Mouse (Mus musculus) embryonic facial prominence, embryonic 11.5 days (tissue): ENCODE measurements around the gene Alox5ap. TPM values are rescaled to one million over a fixed set of nuclear protein-coding genes. Genes with fewer than 3 reads are reported as not detected.
A peak's percentile ranks its signal among the peaks of the same experiment; 100 is the strongest.

Experiments used
- ATAC-seq: fragments of 200-750 bp; cut with Nextera tagmentation; replicated peaks from 2 replicates; pipeline ENCODE4 v1.8.0; 2017; ENCODE audit warnings: low read depth; ENCODE audit not compliant: insufficient number of reproducible peaks, low FRiP score, low TSS enrichment
- DNase-seq: peaks from one replicate; pipeline ENCODE4 v3.0.0-alpha.2; 2015; ENCODE audit warnings: low spot score
- H3K27ac ChIP-seq: fragments of 300-500 bp; sonication (generic); replicated peaks from 2 replicates; pipeline ENCODE4 v1.5.1; 2014; ENCODE audit warnings: mild to moderate bottlenecking, low read depth, low read length, control low read depth
- H3K27me3 ChIP-seq: fragments of 300-500 bp; sonication (generic); 2 replicates; pipeline ENCODE4 v1.6.1; 2014; ENCODE audit warnings: mild to moderate bottlenecking, low read length, moderate library complexity, mixed read lengths; ENCODE audit not compliant: control insufficient read depth, insufficient read depth
- H3K36me3 ChIP-seq: fragments of 300-500 bp; sonication (generic); replicated peaks from 2 replicates; pipeline ENCODE4 v1.6.1; 2014; ENCODE audit warnings: low read depth, mild to moderate bottlenecking, low read length, moderate library complexity, mixed read lengths; ENCODE audit not compliant: control insufficient read depth, insufficient read depth
- H3K4me1 ChIP-seq: fragments of 300-500 bp; sonication (generic); 2 replicates; pipeline ENCODE4 v1.6.1; 2014; ENCODE audit warnings: low read length, mixed read lengths; ENCODE audit not compliant: control insufficient read depth, insufficient read depth
- H3K4me2 ChIP-seq: fragments of 300-500 bp; sonication (generic); 2 replicates; pipeline ENCODE4 v1.6.1; 2014; ENCODE audit warnings: low read depth, mild to moderate bottlenecking, control low read depth, low read length, moderate library complexity
- H3K4me3 ChIP-seq: fragments of 300-500 bp; sonication (generic); 2 replicates; pipeline ENCODE4 v1.5.1; 2014; ENCODE audit warnings: low read depth, low read length, control low read depth
- H3K9ac ChIP-seq: fragments of 300-500 bp; sonication (generic); replicated peaks from 2 replicates; pipeline ENCODE4 v1.6.1; 2014; ENCODE audit warnings: mild to moderate bottlenecking, control low read depth, low read length
- H3K9me3 ChIP-seq: fragments of 300-500 bp; sonication (generic); replicated peaks from 2 replicates; pipeline ENCODE4 v1.6.1; 2016; ENCODE audit warnings: mild to moderate bottlenecking, low read length, inconsistent platforms, mixed read lengths; ENCODE audit not compliant: control insufficient read depth
- WGBS: fragments of 180-500 bp; shearing (Covaris S2); extraction: QIAGEN DNeasy Blood & Tissue Kit; methylation state at CpG from one replicate; pipeline ENCODE4 v1.1.7; 2014; 5-methylcytosine and 5-hydroxymethylcytosine counted together
- polyA plus RNA-seq: library from polyadenylated mRNA; unstranded; fragments of >200 nt; fragmentation: Nextera tagmentation; extraction: Ambion mirVana; gene quantifications from 2 replicates; pipeline ENCODE4 v1.2.1, GENCODE M21; 2014

Gene Alox5ap
- polyA plus RNA-seq, 1 experiment from 2014 or later: 8.5 TPM

- H3K4me1 ChIP-seq: no peaks in the 10 kb centered on the region
- H3K27me3 ChIP-seq: no peaks in the 10 kb centered on the region
- H3K36me3 ChIP-seq: no peaks in the 10 kb centered on the region
- H3K4me3 ChIP-seq: no peak overlapping the region
- H3K9me3 ChIP-seq: no peaks in the 10 kb centered on the region
- 26% methylated on average over 22 of the region's 22 CpGs for WGBS
- H3K4me2 ChIP-seq: peak overlapping the region; percentile 32
- ATAC-seq: peak; percentile 22; the same call in 1 of the 2 replicates
- no peak overlapping the region for H3K27ac ChIP-seq
- peak; percentile 68 for DNase-seq
- H3K9ac ChIP-seq: peak overlapping the region; percentile 44
These were observed 14.8 kb downstream of the Alox5ap start for GRCm38 (mm10) chr5:149279273-149279844.

GRCm38 (mm10) chr5:149283009-149283408, 18.4 kb downstream of the Alox5ap start:
- ATAC-seq: no peak
- H3K9ac ChIP-seq: no peak overlapping the region

GRCm38 (mm10) chr5:149283821-149284220, 19.3 kb downstream of the Alox5ap start:
- Histone ChIP-seq H3K36me3 (no peaks in the 10 kb centered on the region), H3K9me3 (no peaks in the 10 kb centered on the region), H3K4me2 (no peak overlapping the region), H3K27ac (no peak overlapping the region), H3K27me3 (no peaks in the 10 kb centered on the region), H3K4me3 (no peak overlapping the region), H3K9ac (no peak overlapping the region), H3K4me1 (no peaks in the 10 kb centered on the region)
- DNase-seq (no peak), ATAC-seq (no peak; the same call in 1 of the 2 replicates)

More at GRCm38 (mm10) chr5:149283009-149283408, 18.4 kb downstream of the Alox5ap start:
- no peak overlapping the region for H3K4me3 ChIP-seq
- H3K27ac ChIP-seq: no peak overlapping the region
- no peaks in the 10 kb centered on the region for H3K36me3 ChIP-seq
- no peaks in the 10 kb centered on the region for H3K4me1 ChIP-seq
- no peak for DNase-seq
- no peaks in the 10 kb centered on the region for H3K27me3 ChIP-seq
- no peak overlapping the region for H3K4me2 ChIP-seq
- H3K9me3 ChIP-seq: no peaks in the 10 kb centered on the region
- 83% methylated on average over 2 of the region's 2 CpGs for WGBS

GRCm38 (mm10) chr5:149286021-149286420, 21.5 kb downstream of the Alox5ap start:
- Histone ChIP-seq H3K9me3 (no peaks in the 10 kb centered on the region), H3K4me2 (no peak overlapping the region), H3K4me1 (no peaks in the 10 kb centered on the region), H3K27me3 (no peaks in the 10 kb centered on the region), H3K27ac (no peak overlapping the region), H3K36me3 (no peaks in the 10 kb centered on the region), H3K9ac (no peak overlapping the region), H3K4me3 (no peak overlapping the region)
- WGBS: 54% methylated on average over 7 of the region's 7 CpGs
- DNase-seq (no peak), ATAC-seq (no peak)

GRCm38 (mm10) chr5:149287148-149288038, 22.8 kb downstream of the Alox5ap start:
- Histone ChIP-seq H3K36me3 (no peaks in the 10 kb centered on the region), H3K9ac (peak overlapping the region; percentile 46), H3K9me3 (no peaks in the 10 kb centered on the region), H3K4me3 (peak overlapping the region; percentile 23), H3K4me1 (no peaks in the 10 kb centered on the region), H3K27ac (no peak overlapping the region), H3K4me2 (peak overlapping the region; percentile 46), H3K27me3 (no peaks in the 10 kb centered on the region)
- no peak for ATAC-seq
- peak; percentile 48 for DNase-seq
- 19% methylated on average over 41 of the region's 41 CpGs for WGBS

- no peak overlapping the region for H3K9ac ChIP-seq
- no peak overlapping the region for H3K27ac ChIP-seq
- no peaks in the 10 kb centered on the region for H3K9me3 ChIP-seq
- WGBS: 86% methylated on average over 5 of the region's 5 CpGs
- DNase-seq (no peak), ATAC-seq (no peak)
- no peaks in the 10 kb centered on the region for H3K36me3 ChIP-seq
- H3K4me3 ChIP-seq: no peak overlapping the region
- no peak overlapping the region for H3K4me2 ChIP-seq
- H3K4me1 ChIP-seq: no peaks in the 10 kb centered on the region
- no peaks in the 10 kb centered on the region for H3K27me3 ChIP-seq
These were observed 26.7 kb downstream of the Alox5ap start for GRCm38 (mm10) chr5:149291266-149291665.

GRCm38 (mm10) chr5:149293071-149293470, 28.5 kb downstream of the Alox5ap start:
- H3K4me1 ChIP-seq: no peaks in the 10 kb centered on the region
- no peak overlapping the region for H3K4me3 ChIP-seq
- H3K4me2 ChIP-seq: no peak overlapping the region
- H3K9ac ChIP-seq: no peak overlapping the region
- H3K27ac ChIP-seq: no peak overlapping the region
- DNase-seq (no peak), ATAC-seq (no peak)
- H3K36me3 ChIP-seq: no peaks in the 10 kb centered on the region
- WGBS: 75% methylated on average over 4 of the region's 4 CpGs
- H3K27me3 ChIP-seq: no peaks in the 10 kb centered on the region
- no peaks in the 10 kb centered on the region for H3K9me3 ChIP-seq

- whole genome bisulfite sequencing: 87% methylated on average over 6 of the region's 6 CpGs
- Histone ChIP-seq H3K4me2 (no peak overlapping the region), H3K9me3 (no peaks in the 10 kb centered on the region), H3K4me1 (no peaks in the 10 kb centered on the region), H3K27me3 (no peaks in the 10 kb centered on the region), H3K4me3 (no peak overlapping the region), H3K27ac (no peak overlapping the region), H3K9ac (no peak overlapping the region), H3K36me3 (no peaks in the 10 kb centered on the region)
- DNase-seq: no peak
- ATAC-seq: no peak
These were observed 32.2 kb downstream of the Alox5ap start for GRCm38 (mm10) chr5:149296808-149297207.
